In genomic region chr11:120630881-120631725, GRCm38 (mm10) we compare ENCODE assay signal across 8 mouse cellular contexts. TPM values are rescaled to one million over a fixed set of nuclear protein-coding genes. Genes with fewer than 3 reads are reported as not detected.
DNase-seq lines count a peak whose midpoint lies in the region; ATAC-seq and TF ChIP-seq lines count a peak whose summit lies in the region.

No protein-coding gene starts in this region.

- ATAC-seq in heart, postnatal 0 days (ENCODE audit: insufficient read depth, low read depth), result no peak
- ATAC-seq in limb, embryonic 12.5 days (ENCODE audit: insufficient number of reproducible peaks, insufficient read depth, low FRiP score, low TSS enrichment, low read depth), result no peak
- no peak for ATAC-seq in stomach, embryonic 15.5 days (ENCODE audit: insufficient read depth, low FRiP score, low read depth)

- DNase-seq in cerebellum, adult 9-11 months, result peak; percentile 9
- DNase-seq in cerebellum, adult 11-12 months, result no peak
- DNase-seq in ES-E14 (ENCODE audit: low read depth, low spot score), result no peak
- no peak for DNase-seq in heart, postnatal 0 days (ENCODE audit: low spot score)
- DNase-seq in left cerebral cortex, adult 11 months (ENCODE audit: low spot score), result no peak
- DNase-seq in urinary bladder, postnatal 14 days (ENCODE audit: low spot score), result no peak

- H3K27ac ChIP-seq in ES-E14 (ENCODE audit: insufficient read depth, low read depth, low read length, poor library complexity, severe bottlenecking), result no peak overlapping the region
- H3K27ac ChIP-seq in heart, postnatal 0 days (ENCODE audit: low read depth), result peak overlapping the region; percentile 63
- 0 out of 2 replicates have a peak overlapping the region, but pooled peaks have one; percentile 87 for H3K27ac ChIP-seq in limb, embryonic 12.5 days
- peak overlapping the region; percentile 95 for H3K27ac ChIP-seq in stomach, embryonic 15.5 days

- H3K9me3 ChIP-seq in ES-E14 (ENCODE audit: control insufficient read depth, insufficient read depth, low read depth, low read length), result no peaks in the 10 kb centered on the region
- H3K9me3 ChIP-seq in heart, postnatal 0 days (replicated peaks; ENCODE audit: control insufficient read depth, low read length), result no peaks in the 10 kb centered on the region
- no peaks in the 10 kb centered on the region for H3K9me3 ChIP-seq in limb, embryonic 12.5 days
- no peaks in the 10 kb centered on the region for H3K9me3 ChIP-seq in stomach, embryonic 15.5 days

- H3K4me3 ChIP-seq in ES-E14 (ENCODE audit: insufficient read depth in 1 of 2, low read depth in 1 of 2, low read length in 2 of 2, poor library complexity in 1 of 2, severe bottlenecking in 1 of 2), result no peak overlapping the region; a peak in 1 of 4 replicates
- H3K4me3 ChIP-seq in heart, postnatal 0 days (ENCODE audit: low read depth, low read length), result no peak overlapping the region
- peak overlapping the region; percentile 97; the same call in 1 of the 2 replicates for H3K4me3 ChIP-seq in limb, embryonic 12.5 days (replicated peaks)
- H3K4me3 ChIP-seq in stomach, embryonic 15.5 days (replicated peaks), result peak overlapping the region; percentile 94

- H3K9ac ChIP-seq in ES-E14 (ENCODE audit: insufficient read depth, low read depth, low read length, poor library complexity, severe bottlenecking), result peak overlapping the region; percentile 61; the same call in 1 of the 2 replicates
- peak overlapping the region; percentile 42; the same call in 1 of the 2 replicates for H3K9ac ChIP-seq in heart, postnatal 0 days (replicated peaks; ENCODE audit: low read depth, low read length)
- H3K9ac ChIP-seq in limb, embryonic 12.5 days (replicated peaks), result peak overlapping the region; percentile 48; the same call in 1 of the 2 replicates
- 0 out of 2 replicates have a peak overlapping the region, but pooled peaks have one; percentile 7 for H3K9ac ChIP-seq in stomach, embryonic 15.5 days

- in situ Hi-C loops in ES-E14 (cut with MboI; ENCODE audit: low sequenced_read_pairs in 2 of 2, unreplicated experiment in 2 of 2), result no loop called here

- H3K4me1 ChIP-seq in ES-E14 (ENCODE audit: control insufficient read depth in 2 of 2, insufficient read depth in 2 of 2, low read length in 2 of 2, poor library complexity in 1 of 2), result peaks cover 4 to 35% of the 10 kb centered on the region in 2 experiments
- H3K4me1 ChIP-seq in heart, postnatal 0 days (ENCODE audit: control insufficient read depth, insufficient read depth), result peaks cover 31% of the 10 kb centered on the region
- H3K4me1 ChIP-seq in limb, embryonic 12.5 days (replicated peaks), result peaks cover 28% of the 10 kb centered on the region
- peaks cover 36% of the 10 kb centered on the region for H3K4me1 ChIP-seq in stomach, embryonic 15.5 days

- H3K36me3 ChIP-seq in ES-E14 (ENCODE audit: control insufficient read depth, insufficient read depth, low read length, poor library complexity, severe bottlenecking), result peaks cover 23% of the 10 kb centered on the region
- H3K36me3 ChIP-seq in heart, postnatal 0 days (replicated peaks; ENCODE audit: control insufficient read depth, insufficient read depth, low read length), result peaks cover 13% of the 10 kb centered on the region
- peaks cover 31% of the 10 kb centered on the region for H3K36me3 ChIP-seq in limb, embryonic 12.5 days
- H3K36me3 ChIP-seq in stomach, embryonic 15.5 days, result peaks cover 13% of the 10 kb centered on the region

- TF ChIP-seq CTCF in heart, postnatal 0 days (IDR thresholded peaks at IDR 0.05; ENCODE audit: low read depth), result no peak

- peak overlapping the region; percentile 96 for H3K4me2 ChIP-seq in heart, postnatal 0 days (ENCODE audit: low read depth, low read length)
- H3K4me2 ChIP-seq in limb, embryonic 12.5 days, result peak overlapping the region; percentile 92
- H3K4me2 ChIP-seq in stomach, embryonic 15.5 days, result peak overlapping the region; percentile 86

- WGBS in heart, postnatal 0 days, result 29% methylated on average over 7 of the region's 7 CpGs
- 48% methylated on average over 7 of the region's 7 CpGs for WGBS in limb, embryonic 12.5 days
- 21% methylated on average over 7 of the region's 7 CpGs for whole genome bisulfite sequencing in stomach, embryonic 15.5 days

- TF ChIP-seq EP300 in heart, postnatal 0 days (IDR thresholded peaks at IDR 0.05; ENCODE audit: low read depth), result no peak

- H3K27me3 ChIP-seq in heart, postnatal 0 days (ENCODE audit: control insufficient read depth, insufficient read depth, low read length), result no peaks in the 10 kb centered on the region
- H3K27me3 ChIP-seq in limb, embryonic 12.5 days, result no peaks in the 10 kb centered on the region
- H3K27me3 ChIP-seq in stomach, embryonic 15.5 days (replicated peaks), result no peaks in the 10 kb centered on the region

TF ChIP-seq in ES-E14, 5 proteins besides CTCF, POLR2A, EP300 and RAD21:
- no peak for TF ChIP-seq ZNF384 (IDR thresholded peaks at IDR 0.05; ENCODE audit: low read depth, low read length)

RNA-seq across cellular contexts. Expression of gene Mafg, which starts 2.3 kb away (rescaled TPM):
- total RNA-seq in ES-E14 (2012; rRNA removed), result 42.6 and 48.4 TPM in 2 replicates
- total RNA-seq in heart, postnatal 0 days (2014; rRNA removed; ENCODE audit: low replicate concordance), result 34.1 and 37.7 TPM in 2 replicates
- polyA plus RNA-seq in heart, postnatal 0 days (2015; fragmentation: Nextera tagmentation; extraction: Ambion mirVana), result 13.6 and 14.1 TPM in 2 replicates
- 28.8 and 29.9 TPM in 2 replicates for polyA plus RNA-seq in limb, embryonic 12.5 days (2016; fragmentation: Nextera tagmentation; extraction: Ambion mirVana)
- polyA plus RNA-seq in stomach, embryonic 15.5 days (2015; fragmentation: Nextera tagmentation; extraction: Ambion mirVana), result 29.3 and 31.9 TPM in 2 replicates

RNA-seq across cellular contexts. Expression of gene Sirt7, which starts 6.1 kb away (rescaled TPM):
- total RNA-seq in ES-E14 (2012; rRNA removed), result 29.4 and 33.2 TPM in 2 replicates
- 12.4 and 63.2 TPM in 2 replicates for total RNA-seq in heart, postnatal 0 days (2014; rRNA removed; ENCODE audit: low replicate concordance)
- 14.1 and 15.2 TPM in 2 replicates for polyA plus RNA-seq in heart, postnatal 0 days (2015; fragmentation: Nextera tagmentation; extraction: Ambion mirVana)
- 29.5 and 29.9 TPM in 2 replicates for polyA plus RNA-seq in limb, embryonic 12.5 days (2016; fragmentation: Nextera tagmentation; extraction: Ambion mirVana)
- 38.1 and 39.0 TPM in 2 replicates for polyA plus RNA-seq in stomach, embryonic 15.5 days (2015; fragmentation: Nextera tagmentation; extraction: Ambion mirVana)

RNA-seq across cellular contexts. Expression of gene Pycr1, which starts 12.5 kb away (rescaled TPM):
- total RNA-seq in ES-E14 (2012; rRNA removed), result 19.0 and 19.6 TPM in 2 replicates
- 2.1 and 5.8 TPM in 2 replicates for total RNA-seq in heart, postnatal 0 days (2014; rRNA removed; ENCODE audit: low replicate concordance)
- polyA plus RNA-seq in heart, postnatal 0 days (2015; fragmentation: Nextera tagmentation; extraction: Ambion mirVana), result 6.3 and 6.5 TPM in 2 replicates
- polyA plus RNA-seq in limb, embryonic 12.5 days (2016; fragmentation: Nextera tagmentation; extraction: Ambion mirVana), result 29.9 and 34.3 TPM in 2 replicates
- polyA plus RNA-seq in stomach, embryonic 15.5 days (2015; fragmentation: Nextera tagmentation; extraction: Ambion mirVana), result 32.5 and 32.7 TPM in 2 replicates

RNA-seq across cellular contexts. Expression of gene Pcyt2, which starts 13.4 kb away (rescaled TPM):
- 88.6 and 188 TPM in 2 replicates for total RNA-seq in ES-E14 (2012; rRNA removed)
- 57.5 and 76.7 TPM in 2 replicates for total RNA-seq in heart, postnatal 0 days (2014; rRNA removed; ENCODE audit: low replicate concordance)
- 67.5 and 69.6 TPM in 2 replicates for polyA plus RNA-seq in heart, postnatal 0 days (2015; fragmentation: Nextera tagmentation; extraction: Ambion mirVana)
- 143 and 156 TPM in 2 replicates for polyA plus RNA-seq in limb, embryonic 12.5 days (2016; fragmentation: Nextera tagmentation; extraction: Ambion mirVana)
- polyA plus RNA-seq in stomach, embryonic 15.5 days (2015; fragmentation: Nextera tagmentation; extraction: Ambion mirVana), result 183 and 188 TPM in 2 replicates

RNA-seq across cellular contexts. Expression of gene Myadml2, which starts 16.9 kb away (rescaled TPM):
- 0.63 TPM in 1 of 2 replicates, not detected in the other for total RNA-seq in ES-E14 (2012; rRNA removed)
- 27.8 and 29.3 TPM in 2 replicates for total RNA-seq in heart, postnatal 0 days (2014; rRNA removed; ENCODE audit: low replicate concordance)
- polyA plus RNA-seq in heart, postnatal 0 days (2015; fragmentation: Nextera tagmentation; extraction: Ambion mirVana), result 32.7 and 33.5 TPM in 2 replicates
- 0.36 and 0.68 TPM in 2 replicates for polyA plus RNA-seq in limb, embryonic 12.5 days (2016; fragmentation: Nextera tagmentation; extraction: Ambion mirVana)
- 0.28 and 0.44 TPM in 2 replicates for polyA plus RNA-seq in stomach, embryonic 15.5 days (2015; fragmentation: Nextera tagmentation; extraction: Ambion mirVana)

Comparison
In these comparisons a context has a peak if more than half of its experiments do, and no peak if none do; other contexts are left out.
1. H3K4me3 ChIP-seq: peak in limb, embryonic 12.5 days (single experiment) and stomach, embryonic 15.5 days (single experiment); none in ES-E14 (0 of 2) and heart, postnatal 0 days (single experiment).
2. H3K9ac ChIP-seq: peak in every context shown above with its lines; median percentile 61 in ES-E14; 48 in limb, embryonic 12.5 days; 42 in heart, postnatal 0 days; 7 in stomach, embryonic 15.5 days.
3. Peak in every context shown above with its lines, with median percentiles within 50 percentile points of each other: H3K4me2 ChIP-seq.